Mouse (Mus musculus) heart, postnatal 0 days (tissue): ENCODE data around the gene Kcnj10. TPM values are rescaled to one million over a fixed set of nuclear protein-coding genes. Genes with fewer than 3 reads are reported as not detected.

Experiments
- ATAC-seq: fragments of 200-750 bp; cut with Nextera tagmentation; 2 replicates; pipeline ENCODE4 v1.8.0; 2017; ENCODE audit warnings: low read depth, moderate number of reproducible peaks, moderate library complexity; ENCODE audit not compliant: insufficient read depth
- DNase-seq: peaks from one replicate; pipeline ENCODE4 v3.0.0-alpha.2; 2016; ENCODE audit warnings: low spot score
- H3K27ac ChIP-seq: fragments of 300-500 bp; sonication (generic); 2 replicates; pipeline ENCODE4 v1.5.1; 2014; ENCODE audit warnings: low read depth, mild to moderate bottlenecking
- H3K27me3 ChIP-seq: fragments of 300-500 bp; sonication (generic); 2 replicates; pipeline ENCODE4 v1.6.1; 2014; ENCODE audit warnings: low read length, mixed read lengths; ENCODE audit not compliant: control insufficient read depth, insufficient read depth
- H3K36me3 ChIP-seq: fragments of 300-500 bp; sonication (generic); replicated peaks from 2 replicates; pipeline ENCODE4 v1.6.1; 2014; ENCODE audit warnings: low read length, mixed read lengths; ENCODE audit not compliant: control insufficient read depth, insufficient read depth
- H3K4me1 ChIP-seq: fragments of 300-500 bp; sonication (generic); 2 replicates; pipeline ENCODE4 v1.6.1; 2014; ENCODE audit warnings: antibody characterized with exemption; ENCODE audit not compliant: control insufficient read depth, insufficient read depth
- H3K4me2 ChIP-seq: fragments of 300-500 bp; sonication (generic); 2 replicates; pipeline ENCODE4 v1.6.1; 2014; ENCODE audit warnings: low read depth, mild to moderate bottlenecking, low read length, moderate library complexity
- H3K4me3 ChIP-seq: fragments of 300-500 bp; sonication (generic); 2 replicates; pipeline ENCODE4 v1.5.1; 2014; ENCODE audit warnings: low read depth, low read length
- H3K9ac ChIP-seq: fragments of 300-500 bp; sonication (generic); replicated peaks from 2 replicates; pipeline ENCODE4 v1.6.1; 2014; ENCODE audit warnings: low read depth, low read length, mixed read lengths
- H3K9me3 ChIP-seq: fragments of 300-500 bp; sonication (generic); replicated peaks from 2 replicates; pipeline ENCODE4 v1.6.1; 2016; ENCODE audit warnings: low read length; ENCODE audit not compliant: control insufficient read depth
- CTCF ChIP-seq: IDR thresholded peaks from 2 replicates; pipeline ENCODE4 v1.5.1; 2016; ENCODE audit warnings: antibody characterized with exemption, control low read depth, low read depth
- EP300 ChIP-seq: IDR thresholded peaks from 2 replicates; pipeline ENCODE4 v1.6.1; 2016; ENCODE audit warnings: antibody characterized with exemption, low read depth
- WGBS: fragments of 180-500 bp; shearing (Covaris S2); extraction: QIAGEN DNeasy Blood & Tissue Kit; methylation state at CpG from one replicate; pipeline ENCODE4 v1.1.7; 2014; 5-methylcytosine and 5-hydroxymethylcytosine counted together
- polyA plus RNA-seq: library from polyadenylated mRNA; unstranded; fragments of >200 nt; fragmentation: Nextera tagmentation; extraction: Ambion mirVana; gene quantifications from 2 replicates; pipeline ENCODE4 v1.2.1, GENCODE M21; 2015
- total RNA-seq: library from RNA; depleted of rRNA; stranded (reverse); fragments of >200 nt; gene quantifications from 2 replicates; pipeline ENCODE4 v1.2.3, GENCODE M21; 2014; ENCODE audit warnings: low replicate concordance

Kcnj10 gene
- total and polyA plus RNA-seq, 2 experiments from 2014 or later, result not detected

DNA sequence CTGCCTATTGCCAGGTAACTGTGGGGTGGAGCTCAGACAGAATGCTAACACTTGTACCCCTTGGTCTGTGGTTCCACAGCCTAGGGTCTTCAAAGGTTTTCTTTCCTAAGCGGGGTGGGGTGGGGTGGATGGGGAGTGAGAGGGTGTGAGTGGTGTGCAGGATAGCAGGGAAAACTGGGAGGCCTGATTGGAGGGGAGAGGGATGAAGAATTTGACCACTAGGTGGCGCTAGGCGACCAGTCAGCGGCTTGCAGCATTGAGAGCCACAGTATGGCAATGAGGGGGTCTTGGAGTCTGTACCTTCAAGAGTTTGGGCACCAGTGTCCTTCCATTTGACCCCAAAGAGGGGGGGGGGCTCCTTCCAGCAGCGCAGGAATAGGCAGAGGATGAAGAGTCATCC, 71.2 kb downstream of the Kcnj10 start:
- DNase-seq, result peak; percentile 59
- Histone ChIP-seq H3K4me2 (no peak overlapping the region), H3K27ac (no peak overlapping the region), H3K4me1 (no peaks in the 10 kb centered on the region), H3K4me3 (no peak overlapping the region), H3K9ac (no peak overlapping the region), H3K27me3 (no peaks in the 10 kb centered on the region), H3K36me3 (no peaks in the 10 kb centered on the region), H3K9me3 (no peaks in the 10 kb centered on the region)
- TF ChIP-seq CTCF (peak; percentile 89), EP300 (no peak)
- 0% methylated on average over 5 of the region's 5 CpGs for WGBS
- peak; percentile 73 for ATAC-seq

DNA sequence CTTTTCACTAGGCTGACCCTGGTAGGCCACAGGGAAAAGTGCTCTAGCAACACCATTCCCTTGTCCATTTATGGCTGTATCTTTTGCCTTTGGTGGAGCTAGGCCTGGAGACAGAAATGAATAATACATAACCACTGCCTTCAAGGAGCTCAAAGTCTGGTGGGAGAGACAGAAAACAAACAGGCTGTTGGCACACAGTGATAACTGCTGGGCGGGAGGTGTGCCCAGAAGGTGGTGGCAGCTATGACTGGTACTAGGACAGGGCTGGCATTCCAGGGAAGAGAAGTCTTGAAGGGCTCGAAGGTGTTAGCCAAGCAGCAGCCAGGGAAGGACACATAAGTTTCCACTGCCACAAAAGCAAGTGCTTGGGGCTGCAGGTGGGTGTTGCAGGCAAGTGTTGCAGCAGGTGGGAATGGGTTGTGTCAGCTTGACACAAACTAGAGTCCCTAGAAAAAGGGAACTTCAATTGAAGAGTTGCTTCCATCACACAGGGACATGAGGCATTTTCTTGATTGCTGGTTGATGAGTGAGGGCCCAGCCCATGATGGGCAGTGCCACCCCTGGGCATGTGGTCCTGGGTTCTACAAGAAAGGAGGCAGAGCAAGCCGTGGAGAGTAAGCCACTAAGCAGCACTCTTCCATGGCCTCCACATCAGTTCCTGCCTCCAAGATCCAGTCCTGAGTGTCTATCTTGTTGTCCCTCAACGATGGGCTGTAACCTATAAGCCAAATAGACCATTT, 72.7 kb downstream of the Kcnj10 start:
- Histone ChIP-seq H3K4me3 (no peak overlapping the region), H3K27me3 (no peaks in the 10 kb centered on the region), H3K9ac (no peak overlapping the region), H3K36me3 (no peaks in the 10 kb centered on the region), H3K4me1 (no peaks in the 10 kb centered on the region), H3K9me3 (no peaks in the 10 kb centered on the region), H3K4me2 (no peak overlapping the region), H3K27ac (no peak overlapping the region)
- ATAC-seq, result no peak
- no peak for TF ChIP-seq CTCF
- no peak for TF ChIP-seq EP300
- 63% methylated on average over 4 of the region's 4 CpGs for WGBS
- DNase-seq, result no peak

DNA sequence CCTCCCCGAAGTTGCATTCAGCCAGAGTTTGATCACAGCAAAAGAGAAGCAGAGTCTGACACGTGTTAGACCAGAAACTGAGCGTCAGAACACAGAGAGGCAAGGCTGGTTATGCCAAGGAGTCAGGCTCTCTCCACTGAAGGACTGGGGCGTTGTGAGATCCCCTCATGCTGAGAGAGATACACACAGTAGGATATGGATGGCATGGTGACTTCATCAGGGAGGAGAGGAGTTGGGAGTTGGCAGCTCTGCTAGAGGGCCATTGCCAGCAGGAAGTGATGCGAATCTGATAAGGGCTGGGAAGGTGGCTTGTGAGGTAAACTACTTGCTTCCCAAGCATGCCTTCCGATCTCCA, 73.2 kb downstream of the Kcnj10 start:
- Histone ChIP-seq H3K4me2 (no peak overlapping the region), H3K36me3 (no peaks in the 10 kb centered on the region), H3K9ac (no peak overlapping the region), H3K4me1 (no peaks in the 10 kb centered on the region), H3K4me3 (no peak overlapping the region), H3K27me3 (no peaks in the 10 kb centered on the region), H3K9me3 (no peaks in the 10 kb centered on the region), H3K27ac (no peak overlapping the region)
- TF ChIP-seq EP300 (no peak), CTCF (no peak)
- ATAC-seq, result no peak
- no peak for DNase-seq
- 75% methylated on average over 6 of the region's 6 CpGs for WGBS

DNA sequence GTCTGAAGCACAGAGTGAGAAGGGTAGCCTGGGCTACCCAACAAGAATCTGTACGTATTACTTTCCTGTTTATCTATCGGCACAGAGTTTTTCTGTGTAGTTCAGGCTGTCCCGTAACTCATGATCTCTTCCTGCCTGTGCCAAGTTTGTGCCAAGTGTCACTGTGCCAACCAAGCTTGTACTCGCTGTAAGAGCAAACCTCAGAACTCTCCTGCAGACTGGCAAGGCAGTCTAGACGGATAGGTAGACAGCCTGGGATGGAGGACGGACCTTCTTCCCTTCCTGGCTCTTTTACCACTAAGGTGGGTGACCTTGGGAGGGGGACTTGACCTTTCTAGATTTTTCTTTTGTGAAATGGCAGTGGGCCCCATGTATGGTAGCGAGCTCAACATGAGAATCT, 74.1 kb downstream of the Kcnj10 start:
- 79% methylated on average over 7 of the region's 7 CpGs for WGBS
- H3K4me2 ChIP-seq, result no peak overlapping the region
- no peaks in the 10 kb centered on the region for H3K9me3 ChIP-seq
- H3K27me3 ChIP-seq, result no peaks in the 10 kb centered on the region
- no peaks in the 10 kb centered on the region for H3K36me3 ChIP-seq
- no peak overlapping the region for H3K27ac ChIP-seq
- DNase-seq (no peak), ATAC-seq (no peak)
- H3K9ac ChIP-seq, result no peak overlapping the region
- no peak overlapping the region for H3K4me3 ChIP-seq
- TF ChIP-seq CTCF (no peak), EP300 (no peak)
- H3K4me1 ChIP-seq, result no peaks in the 10 kb centered on the region

DNA sequence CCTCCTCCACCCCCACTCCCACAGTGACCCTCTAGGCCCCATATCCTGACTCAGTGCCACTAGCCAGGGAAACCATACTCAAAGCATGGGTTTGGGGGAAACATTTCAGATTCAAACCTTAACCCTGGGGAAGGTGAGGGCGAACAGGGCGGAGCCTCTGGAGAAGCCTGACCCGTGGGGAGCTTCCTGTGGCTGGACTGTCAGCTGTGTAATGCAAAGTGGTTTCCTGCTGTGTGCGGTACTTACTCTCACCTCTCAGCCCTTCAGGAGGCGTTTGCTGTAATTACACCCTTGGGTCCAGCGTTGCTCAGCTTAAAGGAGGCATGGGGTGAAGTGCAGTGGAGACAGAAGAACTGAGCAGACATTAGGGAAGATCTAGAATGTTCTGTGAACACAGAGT, 77.2 kb downstream of the Kcnj10 start:
- Histone ChIP-seq H3K9ac (no peak overlapping the region), H3K27ac (no peak overlapping the region), H3K36me3 (no peaks in the 10 kb centered on the region), H3K4me3 (no peak overlapping the region), H3K4me1 (no peaks in the 10 kb centered on the region), H3K4me2 (no peak overlapping the region), H3K9me3 (no peaks in the 10 kb centered on the region), H3K27me3 (no peaks in the 10 kb centered on the region)
- TF ChIP-seq EP300 (no peak), CTCF (no peak)
- no peak for ATAC-seq
- no peak for DNase-seq
- WGBS, result 17% methylated on average over 6 of the region's 6 CpGs

DNA sequence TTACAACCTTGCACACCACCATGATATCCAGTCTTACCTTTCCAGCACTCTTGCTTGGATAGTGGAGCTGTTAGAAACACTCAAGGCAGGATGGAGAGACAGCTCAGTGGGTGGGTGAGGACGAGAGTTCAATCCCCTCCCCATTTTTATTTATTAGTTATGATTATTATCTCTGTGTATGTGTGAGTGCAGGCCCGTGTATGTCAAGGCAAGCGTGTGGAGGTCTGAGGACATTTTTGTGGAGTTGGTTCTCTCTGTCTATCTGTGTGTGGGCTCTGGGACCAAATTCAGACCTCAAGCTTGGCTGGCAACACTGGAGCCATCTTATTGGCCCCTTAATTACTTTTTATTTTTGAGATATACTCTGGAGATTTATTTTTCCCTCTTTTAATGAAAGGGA, 77.6 kb downstream of the Kcnj10 start:
- no peak overlapping the region for H3K9ac ChIP-seq
- WGBS, result 71% methylated on average over 3 of the region's 3 CpGs
- H3K27me3 ChIP-seq, result no peaks in the 10 kb centered on the region
- H3K27ac ChIP-seq, result no peak overlapping the region
- H3K4me2 ChIP-seq, result no peak overlapping the region
- TF ChIP-seq CTCF, result no peak
- TF ChIP-seq EP300, result no peak
- H3K4me1 ChIP-seq, result 0 out of 2 replicates have a peak, but pooled peaks cover 4% of the 10 kb centered on the region
- no peaks in the 10 kb centered on the region for H3K9me3 ChIP-seq
- ATAC-seq, result no peak
- no peaks in the 10 kb centered on the region for H3K36me3 ChIP-seq
- no peak overlapping the region for H3K4me3 ChIP-seq
- no peak for DNase-seq
